Mouse (Mus musculus) lung, adult 2 months (tissue): ENCODE results near the gene Gm37240.

ENCODE experiments used
- CTCF ChIP-seq: fragments of 200-500 bp; IDR thresholded peaks from 2 replicates; pipeline ENCODE4 v1.5.1; 2011; ENCODE audit warnings: mild to moderate bottlenecking, low read length, control low read depth; ENCODE audit not compliant: insufficient read depth
- POLR2A ChIP-seq: fragments of 200-500 bp; IDR thresholded peaks from 2 replicates; pipeline ENCODE4 v1.6.1; 2011; ENCODE audit warnings: low read depth, mild to moderate bottlenecking, control low read depth, low read length, borderline replicate concordance; ENCODE audit errors: extremely low read depth

DNA sequence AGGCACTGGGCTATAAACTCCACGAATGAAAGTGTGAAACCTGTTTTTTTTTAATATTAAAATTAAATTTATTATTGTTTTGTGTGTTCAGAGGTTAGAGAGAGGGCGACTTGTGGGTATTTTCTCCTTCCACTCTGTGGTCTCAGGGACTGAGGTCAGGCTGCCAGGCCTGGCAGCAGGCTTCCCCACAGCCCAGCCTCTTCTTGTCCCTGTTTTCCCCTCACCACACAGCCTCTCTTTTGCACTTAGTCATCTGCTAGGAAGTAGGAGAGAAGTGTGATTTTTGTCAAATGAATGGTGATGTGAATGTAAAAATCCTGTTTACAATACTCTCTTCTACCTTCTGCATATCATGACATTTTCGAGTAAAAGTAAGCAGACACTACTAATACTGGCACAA is 1079.5 kb downstream of the Gm37240 start:
- TF ChIP-seq CTCF: no peak
- no peak for TF ChIP-seq POLR2A
